Mouse (Mus musculus) stomach, postnatal 0 days (tissue): Measurements from ENCODE around the gene Nup210l.

Experiments used
- CTCF ChIP-seq: IDR thresholded peaks from 2 replicates; pipeline ENCODE4 v1.5.1; 2016; ENCODE audit warnings: antibody characterized with exemption, low read depth, mild to moderate bottlenecking, moderate library complexity
- EP300 ChIP-seq: optimal IDR thresholded peaks from 2 replicates; pipeline ENCODE3; 2016; ENCODE audit warnings: antibody characterized with exemption

- TF ChIP-seq CTCF = no peak
- no peak for TF ChIP-seq EP300
Observed at GRCm38 (mm10) chr3:90090892-90091291, 13.0 kb upstream of the Nup210l start.
